Mouse (Mus musculus): ENCODE results near the gene Cacng6.

- TF ChIP-seq POLR2A (IDR thresholded peaks at IDR 0.05; ENCODE audit: insufficient read length, low read depth) (no peak), TCF12 (IDR thresholded peaks at IDR 0.05; ENCODE audit: insufficient read depth, poor library complexity, severe bottlenecking) (no peak), MAX (IDR thresholded peaks at IDR 0.05; ENCODE audit: low read depth) (no peak), USF1 (IDR thresholded peaks at IDR 0.05; ENCODE audit: low read depth) (no peak), REST (IDR thresholded peaks at IDR 0.05; ENCODE audit: insufficient read depth, insufficient read length) (no peak), MYOG (IDR thresholded peaks at IDR 0.05; ENCODE audit: control insufficient read depth in 1 of 3, insufficient read depth in 1 of 3, insufficient read length in 2 of 3, low read depth in 2 of 3) (no peak), POLR2AphosphoS2 (IDR thresholded peaks at IDR 0.05; ENCODE audit: insufficient read length, low read depth) (no peak), MYOD1 (IDR thresholded peaks at IDR 0.05; ENCODE audit: control insufficient read depth in 1 of 3, insufficient read length in 2 of 3, low read depth in 2 of 3) (no peak), CEBPB (IDR thresholded peaks at IDR 0.05; ENCODE audit: insufficient read depth, poor library complexity, severe bottlenecking) (no peak), E2F4 (IDR thresholded peaks at IDR 0.05; ENCODE audit: insufficient read depth) (no peak), TCF3 (IDR thresholded peaks at IDR 0.05; ENCODE audit: insufficient read length, low read depth) (no peak)
These were observed 12.6 kb upstream of the Cacng6 start for GRCm38 (mm10) chr7:3411160-3411941.

Data from myocyte (in vitro differentiated cells).